Mouse (Mus musculus): ENCODE data around the gene Ppp1r14a. TPM values are rescaled to one million over a fixed set of nuclear protein-coding genes. Genes with fewer than 3 reads are reported as not detected.

Ppp1r14a gene
- polyA plus RNA-seq, 1 experiment from 2014 or later: 18.1 TPM

- 82% methylated on average over 2 of the region's 2 CpGs for WGBS
- no peak for ATAC-seq (ENCODE audit: insufficient number of reproducible peaks, low FRiP score, low TSS enrichment, low read depth)
- H3K27ac ChIP-seq (replicated peaks): no peak overlapping the region
Observed at GRCm38 (mm10) chr7:29337766-29338165, 48.7 kb downstream of the Ppp1r14a start.

GRCm38 (mm10) chr7:29338351-29338919 lies 49.3 kb downstream of the Ppp1r14a start:
- Histone ChIP-seq H3K9me3 (replicated peaks) (no peaks in the 10 kb centered on the region), H3K27ac (replicated peaks) (no peak overlapping the region), H3K36me3 (peaks cover 18% of the 10 kb centered on the region; the same call in 1 of the 2 replicates), H3K9ac (no peak overlapping the region), H3K27me3 (no peaks in the 10 kb centered on the region), H3K4me2 (replicated peaks) (no peak overlapping the region), H3K4me1 (peaks cover 14% of the 10 kb centered on the region), H3K4me3 (replicated peaks) (no peak overlapping the region)
- no peak for ATAC-seq (ENCODE audit: insufficient number of reproducible peaks, low FRiP score, low TSS enrichment, low read depth)
- whole genome bisulfite sequencing: 92% methylated on average over 9 of the region's 9 CpGs

More at GRCm38 (mm10) chr7:29337766-29338165, 48.7 kb downstream of the Ppp1r14a start:
- H3K4me3 ChIP-seq (replicated peaks): no peak overlapping the region
- no peak overlapping the region for H3K4me2 ChIP-seq (replicated peaks)
- H3K4me1 ChIP-seq: peaks cover 13% of the 10 kb centered on the region
- H3K9ac ChIP-seq: no peak overlapping the region
- no peaks in the 10 kb centered on the region for H3K27me3 ChIP-seq
- H3K9me3 ChIP-seq (replicated peaks): no peaks in the 10 kb centered on the region
- peaks cover 25% of the 10 kb centered on the region; the same call in 1 of the 2 replicates for H3K36me3 ChIP-seq

- Histone ChIP-seq H3K4me3 (replicated peaks) (no peak overlapping the region), H3K4me2 (replicated peaks) (no peak overlapping the region), H3K36me3 (peaks cover 20% of the 10 kb centered on the region; the same call in 1 of the 2 replicates), H3K27me3 (no peaks in the 10 kb centered on the region), H3K27ac (replicated peaks) (no peak overlapping the region), H3K9me3 (replicated peaks) (no peaks in the 10 kb centered on the region), H3K4me1 (peaks cover 14% of the 10 kb centered on the region), H3K9ac (no peak overlapping the region)
- WGBS: 70% methylated on average over 14 of the region's 14 CpGs
- no peak for ATAC-seq (ENCODE audit: insufficient number of reproducible peaks, low FRiP score, low TSS enrichment, low read depth)
Observed at GRCm38 (mm10) chr7:29338984-29339679, 50.0 kb downstream of the Ppp1r14a start.

DNA sequence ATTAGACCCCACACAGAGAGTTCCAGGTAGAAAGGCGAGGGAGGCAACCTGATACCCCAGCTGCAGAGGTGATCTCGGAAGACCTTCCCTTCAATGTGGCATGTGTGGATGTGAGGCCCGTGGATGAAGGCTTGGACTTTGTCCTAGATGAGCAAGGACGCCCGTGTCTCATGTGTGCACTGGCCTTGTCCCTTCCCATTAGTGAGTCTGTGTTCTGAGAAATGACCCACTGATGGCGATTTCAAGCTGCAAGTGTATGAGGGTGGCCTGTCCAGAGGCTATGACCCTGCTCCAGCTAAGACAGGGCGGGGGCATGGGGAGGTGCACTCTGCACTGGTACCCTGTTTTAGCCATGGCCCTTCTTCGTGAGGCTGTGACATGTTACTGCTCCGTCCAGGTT lies 51.1 kb downstream of the Ppp1r14a start:
- ATAC-seq (ENCODE audit: insufficient number of reproducible peaks, low FRiP score, low TSS enrichment, low read depth): no peak
- H3K27me3 ChIP-seq: no peaks in the 10 kb centered on the region
- H3K27ac ChIP-seq (replicated peaks): no peak overlapping the region
- no peak overlapping the region for H3K4me2 ChIP-seq (replicated peaks)
- H3K4me1 ChIP-seq: peaks cover 14% of the 10 kb centered on the region
- no peak overlapping the region for H3K4me3 ChIP-seq (replicated peaks)
- H3K9ac ChIP-seq: no peak overlapping the region
- H3K36me3 ChIP-seq: peaks cover 13% of the 10 kb centered on the region; the same call in 1 of the 2 replicates
- WGBS: 76% methylated on average over 9 of the region's 9 CpGs
- no peaks in the 10 kb centered on the region for H3K9me3 ChIP-seq (replicated peaks)

- Histone ChIP-seq H3K36me3 (peaks cover 18% of the 10 kb centered on the region; the same call in 1 of the 2 replicates), H3K9ac (no peak overlapping the region), H3K27me3 (no peaks in the 10 kb centered on the region), H3K27ac (replicated peaks) (no peak overlapping the region), H3K9me3 (replicated peaks) (no peaks in the 10 kb centered on the region), H3K4me2 (replicated peaks) (no peak overlapping the region), H3K4me3 (replicated peaks) (no peak overlapping the region), H3K4me1 (peaks cover 14% of the 10 kb centered on the region)
- 90% methylated on average over 8 of the region's 8 CpGs for WGBS
- ATAC-seq (ENCODE audit: insufficient number of reproducible peaks, low FRiP score, low TSS enrichment, low read depth): no peak
Observed at GRCm38 (mm10) chr7:29340838-29341237, 51.7 kb downstream of the Ppp1r14a start.

GRCm38 (mm10) chr7:29341722-29342121 lies 52.6 kb downstream of the Ppp1r14a start:
- ATAC-seq (ENCODE audit: insufficient number of reproducible peaks, low FRiP score, low TSS enrichment, low read depth): no peak
- peaks cover 20% of the 10 kb centered on the region; the same call in 1 of the 2 replicates for H3K36me3 ChIP-seq
- peak overlapping the region; percentile 65 for H3K27ac ChIP-seq (replicated peaks)
- WGBS: 40% methylated on average over 12 of the region's 12 CpGs
- H3K4me1 ChIP-seq: peaks cover 14% of the 10 kb centered on the region
- H3K4me3 ChIP-seq (replicated peaks): no peak overlapping the region
- H3K9me3 ChIP-seq (replicated peaks): no peaks in the 10 kb centered on the region
- no peak overlapping the region for H3K4me2 ChIP-seq (replicated peaks)
- no peak overlapping the region for H3K9ac ChIP-seq
- H3K27me3 ChIP-seq: no peaks in the 10 kb centered on the region

GRCm38 (mm10) chr7:29342489-29343092 lies 53.5 kb downstream of the Ppp1r14a start:
- Histone ChIP-seq H3K4me2 (replicated peaks) (no peak overlapping the region), H3K9ac (no peak overlapping the region), H3K9me3 (replicated peaks) (no peaks in the 10 kb centered on the region), H3K4me1 (peaks cover 14% of the 10 kb centered on the region), H3K27ac (replicated peaks) (peak overlapping the region; percentile 65), H3K36me3 (peaks cover 26% of the 10 kb centered on the region; the same call in 1 of the 2 replicates), H3K4me3 (replicated peaks) (no peak overlapping the region), H3K27me3 (no peaks in the 10 kb centered on the region)
- ATAC-seq (ENCODE audit: insufficient number of reproducible peaks, low FRiP score, low TSS enrichment, low read depth): no peak
- 41% methylated on average over 8 of the region's 8 CpGs for WGBS

Other genes with a start within 250 kb of the Ppp1r14a start
- gene Ryr1, start 164.1 kb upstream of the Ppp1r14a start, polyA plus RNA-seq (2015; fragmentation: Nextera tagmentation; extraction: Ambion mirVana): 8.0 and 10.6 TPM in 2 replicates
- 0.63 and 0.95 TPM in 2 replicates for gene Rasgrp4, start 154.5 kb upstream of the Ppp1r14a start, polyA plus RNA-seq (2015; fragmentation: Nextera tagmentation; extraction: Ambion mirVana)
- gene Fam98c, start 133.1 kb upstream of the Ppp1r14a start, polyA plus RNA-seq (2015; fragmentation: Nextera tagmentation; extraction: Ambion mirVana): 22.8 and 24.6 TPM in 2 replicates
- gene Ggn, start 119.1 kb upstream of the Ppp1r14a start, polyA plus RNA-seq (2015; fragmentation: Nextera tagmentation; extraction: Ambion mirVana): 0.51 and 0.69 TPM in 2 replicates
- gene Spred3, start 118.9 kb upstream of the Ppp1r14a start, polyA plus RNA-seq (2015; fragmentation: Nextera tagmentation; extraction: Ambion mirVana): 2.5 and 3.3 TPM in 2 replicates
- gene Psmd8, start 108.6 kb upstream of the Ppp1r14a start, polyA plus RNA-seq (2015; fragmentation: Nextera tagmentation; extraction: Ambion mirVana): 259 and 275 TPM in 2 replicates
- gene Catsperg1, start 75.3 kb upstream of the Ppp1r14a start, polyA plus RNA-seq (2015; fragmentation: Nextera tagmentation; extraction: Ambion mirVana): 1.1 and 1.3 TPM in 2 replicates
- gene Kcnk6, start 56.8 kb upstream of the Ppp1r14a start, polyA plus RNA-seq (2015; fragmentation: Nextera tagmentation; extraction: Ambion mirVana): 3.3 and 4.2 TPM in 2 replicates
- 121 TPM in 2 replicates for gene Yif1b, start 51.0 kb upstream of the Ppp1r14a start, polyA plus RNA-seq (2015; fragmentation: Nextera tagmentation; extraction: Ambion mirVana)
- 11.5 and 12.2 TPM in 2 replicates for gene 2200002D01Rik, start 40.8 kb upstream of the Ppp1r14a start, polyA plus RNA-seq (2015; fragmentation: Nextera tagmentation; extraction: Ambion mirVana)
- gene Spint2, start 7.4 kb upstream of the Ppp1r14a start, polyA plus RNA-seq (2015; fragmentation: Nextera tagmentation; extraction: Ambion mirVana): 212 and 261 TPM in 2 replicates
- 14.4 and 20.4 TPM in 2 replicates for gene Dpf1, start 14.6 kb downstream of the Ppp1r14a start, polyA plus RNA-seq (2015; fragmentation: Nextera tagmentation; extraction: Ambion mirVana)
- 21.6 and 22.4 TPM in 2 replicates for gene Sipa1l3, start 229.3 kb downstream of the Ppp1r14a start, polyA plus RNA-seq (2015; fragmentation: Nextera tagmentation; extraction: Ambion mirVana)

Data from embryonic facial prominence, embryonic 15.5 days (tissue).